18 mouse cellular contexts compared by ENCODE assay signal in genomic region chr16:45659596-45659995, GRCm38 (mm10). TPM values are rescaled to one million over a fixed set of nuclear protein-coding genes. Genes with fewer than 3 reads are reported as not detected.
DNase-seq lines count a peak whose midpoint lies in the region; ATAC-seq and TF ChIP-seq lines count a peak whose summit lies in the region.
"Had no signal": no experiment of that assay in that cellular context is flagged by ENCODE, and none has a peak within 500 bp of the region (broad histone marks: within the 10 kb centered on the region; RNA-seq: fewer than 3 reads in every experiment).

No protein-coding gene starts in this region.

- no peak overlapping the region for H3K4me2 ChIP-seq in forebrain, postnatal 0 days (ENCODE audit: low read depth)
- H3K4me2 ChIP-seq in forebrain, embryonic 14.5 days (ENCODE audit: low read length) = no peak overlapping the region
- H3K4me2 ChIP-seq in midbrain, embryonic 11.5 days = no peak overlapping the region
- H3K4me2 ChIP-seq: embryonic facial prominence, embryonic 12.5 days; hindbrain, embryonic 12.5 days; kidney, embryonic 15.5 days; liver, embryonic 11.5 days had no signal

- H3K36me3 ChIP-seq in forebrain, postnatal 0 days (ENCODE audit: insufficient read depth) = no peaks in the 10 kb centered on the region
- no peaks in the 10 kb centered on the region for H3K36me3 ChIP-seq in forebrain, embryonic 14.5 days (ENCODE audit: control insufficient read depth, insufficient read depth, low read length)
- no peaks in the 10 kb centered on the region for H3K36me3 ChIP-seq in midbrain, embryonic 11.5 days (ENCODE audit: control insufficient read depth, insufficient read depth, low read length)
- no peaks in the 10 kb centered on the region for H3K36me3 ChIP-seq in midbrain, embryonic 10.5 days
- H3K36me3 ChIP-seq: embryonic facial prominence, embryonic 12.5 days; hindbrain, embryonic 12.5 days; kidney, embryonic 15.5 days had no signal

- TF ChIP-seq CTCF in forebrain, postnatal 0 days (IDR thresholded peaks at IDR 0.05; ENCODE audit: low read depth) = no peak
- no peak for TF ChIP-seq CTCF in cortical plate, adult 2 months (IDR thresholded peaks at IDR 0.05; ENCODE audit: extremely low read depth, insufficient read depth, low read length)

- peak; percentile 79 for ATAC-seq in forebrain, postnatal 0 days
- ATAC-seq in forebrain, embryonic 14.5 days = no peak
- no peak for ATAC-seq in midbrain, embryonic 11.5 days (ENCODE audit: low FRiP score)
- ATAC-seq: midbrain, embryonic 16.5 days had no signal

- H3K4me3 ChIP-seq in forebrain, postnatal 0 days (ENCODE audit: low read depth, low read length) = no peak overlapping the region
- no peak overlapping the region for H3K4me3 ChIP-seq in forebrain, embryonic 14.5 days (ENCODE audit: low read depth, low read length)
- H3K4me3 ChIP-seq in midbrain, embryonic 11.5 days (ENCODE audit: low read depth, low read length) = no peak overlapping the region
- no peak overlapping the region for H3K4me3 ChIP-seq in midbrain, embryonic 10.5 days
- H3K4me3 ChIP-seq in cortical plate, adult 2 months (ENCODE audit: insufficient read depth, low read length) = no peak overlapping the region
- H3K4me3 ChIP-seq: embryonic facial prominence, embryonic 12.5 days; hindbrain, embryonic 12.5 days; kidney, embryonic 15.5 days had no signal

- no peaks in the 10 kb centered on the region for H3K4me1 ChIP-seq in forebrain, postnatal 0 days (ENCODE audit: insufficient read depth)
- no peaks in the 10 kb centered on the region for H3K4me1 ChIP-seq in forebrain, embryonic 14.5 days (ENCODE audit: control insufficient read depth, insufficient read depth, low read length)
- H3K4me1 ChIP-seq in midbrain, embryonic 11.5 days (ENCODE audit: control insufficient read depth, insufficient read depth, low read length) = no peaks in the 10 kb centered on the region
- H3K4me1 ChIP-seq in midbrain, embryonic 10.5 days = no peaks in the 10 kb centered on the region
- peaks cover 3% of the 10 kb centered on the region; the same call in 1 of the 2 replicates for H3K4me1 ChIP-seq in cortical plate, adult 2 months (ENCODE audit: control insufficient read depth, insufficient read depth, low read length)
- H3K4me1 ChIP-seq: embryonic facial prominence, embryonic 12.5 days; hindbrain, embryonic 12.5 days; kidney, embryonic 15.5 days had no signal

- WGBS in forebrain, postnatal 0 days = 71% methylated on average over 4 of the region's 4 CpGs
- 90% methylated on average over 4 of the region's 4 CpGs for WGBS in forebrain, embryonic 14.5 days
- WGBS in midbrain, embryonic 11.5 days = 84% methylated on average over 4 of the region's 4 CpGs
- WGBS in midbrain, embryonic 10.5 days = 90% methylated on average over 4 of the region's 4 CpGs

- no peaks in the 10 kb centered on the region for H3K9me3 ChIP-seq in forebrain, postnatal 0 days (ENCODE audit: low read length)
- no peaks in the 10 kb centered on the region for H3K9me3 ChIP-seq in forebrain, embryonic 14.5 days (replicated peaks; ENCODE audit: control insufficient read depth, low read length)
- H3K9me3 ChIP-seq in midbrain, embryonic 11.5 days (ENCODE audit: control insufficient read depth, low read length) = no peaks in the 10 kb centered on the region
- H3K9me3 ChIP-seq in midbrain, embryonic 10.5 days (replicated peaks) = no peaks in the 10 kb centered on the region
- H3K9me3 ChIP-seq: embryonic facial prominence, embryonic 12.5 days; hindbrain, embryonic 12.5 days; kidney, embryonic 15.5 days had no signal

- peak; percentile 32 for DNase-seq in forebrain, postnatal 0 days
- DNase-seq in forebrain, embryonic 14.5 days (ENCODE audit: low spot score) = no peak
- peak; percentile 6 for DNase-seq in midbrain, embryonic 11.5 days (ENCODE audit: low spot score, missing footprints)
- no peak for DNase-seq in midbrain, embryonic 10.5 days (ENCODE audit: low spot score)
- peak; percentile 72 for DNase-seq in telencephalon, adult 2 months (ENCODE audit: low read depth, low spot score)
- DNase-seq in kidney, postnatal 25 days = no peak
- DNase-seq in testis, postnatal 10 days (ENCODE audit: low spot score) = no peak
- DNase-seq: thymus, postnatal 14 days had no signal

- no peak overlapping the region for H3K27ac ChIP-seq in forebrain, postnatal 0 days (ENCODE audit: low read depth, low read length)
- no peak overlapping the region for H3K27ac ChIP-seq in forebrain, embryonic 14.5 days (ENCODE audit: low read depth, low read length)
- no peak overlapping the region for H3K27ac ChIP-seq in midbrain, embryonic 11.5 days (ENCODE audit: low read depth, low read length)
- no peak overlapping the region for H3K27ac ChIP-seq in midbrain, embryonic 10.5 days (replicated peaks)
- peak overlapping the region; percentile 63; the same call in 1 of the 2 replicates for H3K27ac ChIP-seq in cortical plate, adult 2 months (ENCODE audit: insufficient read depth, low read length)
- H3K27ac ChIP-seq: embryonic facial prominence, embryonic 12.5 days; hindbrain, embryonic 12.5 days; kidney, embryonic 15.5 days had no signal

- no peak for TF ChIP-seq POLR2A in cortical plate, adult 2 months (IDR thresholded peaks at IDR 0.05; ENCODE audit: extremely low read depth, insufficient read depth, low read length)

- H3K9ac ChIP-seq in forebrain, postnatal 0 days = no peak overlapping the region
- H3K9ac ChIP-seq in forebrain, embryonic 14.5 days (ENCODE audit: low read length) = no peak overlapping the region
- H3K9ac ChIP-seq in midbrain, embryonic 11.5 days (ENCODE audit: low read length) = no peak overlapping the region
- H3K9ac ChIP-seq: embryonic facial prominence, embryonic 12.5 days; hindbrain, embryonic 12.5 days; kidney, embryonic 15.5 days had no signal

- no peaks in the 10 kb centered on the region; the same call in 1 of the 2 replicates for H3K27me3 ChIP-seq in forebrain, postnatal 0 days (ENCODE audit: insufficient read depth, low read length)
- no peaks in the 10 kb centered on the region; the same call in 1 of the 2 replicates for H3K27me3 ChIP-seq in forebrain, embryonic 14.5 days (replicated peaks; ENCODE audit: control insufficient read depth, insufficient read depth, low read length)
- H3K27me3 ChIP-seq in midbrain, embryonic 11.5 days (ENCODE audit: control insufficient read depth, insufficient read depth, low read length) = no peaks in the 10 kb centered on the region
- peaks cover 13% of the 10 kb centered on the region for H3K27me3 ChIP-seq in midbrain, embryonic 10.5 days (ENCODE audit: low read depth, poor library complexity, severe bottlenecking)

RNA-seq across cellular contexts. Expression of gene BC016579, which starts 5.7 kb away (rescaled TPM):
- 0.23 TPM in 1 of 2 replicates, not detected in the other for total RNA-seq in forebrain, postnatal 0 days (2014; rRNA removed)
- not detected in 2 replicates for polyA plus RNA-seq in forebrain, postnatal 0 days (2015; fragmentation: Nextera tagmentation; extraction: Ambion mirVana)
- not detected in 2 replicates for polyA plus RNA-seq in forebrain, embryonic 14.5 days (2014; fragmentation: Nextera tagmentation; extraction: Ambion mirVana)
- polyA plus RNA-seq in midbrain, embryonic 11.5 days (2014; fragmentation: Nextera tagmentation; extraction: Ambion mirVana) = 0.08 TPM in 1 of 2 replicates, not detected in the other
- polyA plus RNA-seq in midbrain, embryonic 10.5 days (2016; fragmentation: Nextera tagmentation; extraction: Ambion mirVana) = 0.09 and 0.10 TPM in 2 replicates
- 0.45 and 0.52 TPM in 2 replicates for polyA plus RNA-seq in cortical plate, adult 2 months (2012; rRNA removed)
- polyA plus RNA-seq: embryonic facial prominence, embryonic 12.5 days; hindbrain, embryonic 12.5 days; midbrain, embryonic 16.5 days had no signal

RNA-seq across cellular contexts. Expression of gene Tmprss7, which starts 33.9 kb away (rescaled TPM):
- 0.85 and 1.3 TPM in 2 replicates for total RNA-seq in forebrain, postnatal 0 days (2014; rRNA removed)
- polyA plus RNA-seq in forebrain, postnatal 0 days (2015; fragmentation: Nextera tagmentation; extraction: Ambion mirVana) = 0.43 and 0.69 TPM in 2 replicates
- 0.41 and 0.73 TPM in 2 replicates for polyA plus RNA-seq in forebrain, embryonic 14.5 days (2014; fragmentation: Nextera tagmentation; extraction: Ambion mirVana)
- polyA plus RNA-seq in midbrain, embryonic 11.5 days (2014; fragmentation: Nextera tagmentation; extraction: Ambion mirVana) = 0.18 and 0.32 TPM in 2 replicates
- 0.29 and 0.31 TPM in 2 replicates for polyA plus RNA-seq in midbrain, embryonic 10.5 days (2016; fragmentation: Nextera tagmentation; extraction: Ambion mirVana)
- polyA plus RNA-seq in cortical plate, adult 2 months (2012; rRNA removed) = 4.4 TPM in 2 replicates
- polyA plus RNA-seq: heart, embryonic 16.5 days; lung, embryonic 16.5 days; stomach, embryonic 14.5 days had no signal

RNA-seq across cellular contexts. Expression of gene Gcsam, which starts 49.4 kb away (rescaled TPM):
- total RNA-seq in forebrain, postnatal 0 days (2014; rRNA removed) = not detected in 2 replicates
- polyA plus RNA-seq in forebrain, postnatal 0 days (2015; fragmentation: Nextera tagmentation; extraction: Ambion mirVana) = not detected in 2 replicates
- not detected in 2 replicates for polyA plus RNA-seq in forebrain, embryonic 14.5 days (2014; fragmentation: Nextera tagmentation; extraction: Ambion mirVana)
- polyA plus RNA-seq in midbrain, embryonic 11.5 days (2014; fragmentation: Nextera tagmentation; extraction: Ambion mirVana) = 0.14 TPM in 1 of 2 replicates, not detected in the other
- polyA plus RNA-seq in midbrain, embryonic 10.5 days (2016; fragmentation: Nextera tagmentation; extraction: Ambion mirVana) = 0.06 TPM in 1 of 2 replicates, not detected in the other
- not detected in 2 replicates for polyA plus RNA-seq in cortical plate, adult 2 months (2012; rRNA removed)
- total RNA-seq: layer of hippocampus, postnatal 36 days had no signal
- polyA plus RNA-seq: hindbrain, embryonic 12.5 days; midbrain, embryonic 16.5 days had no signal

Comparison
In these comparisons a context has a peak if more than half of its experiments do, and no peak if none do; other contexts are left out.
1. DNase-seq: peak in forebrain, postnatal 0 days (single experiment), midbrain, embryonic 11.5 days (single experiment) and telencephalon, adult 2 months (single experiment); none in forebrain, embryonic 14.5 days (single experiment), midbrain, embryonic 10.5 days (single experiment), kidney, postnatal 25 days (0 of 2) and testis, postnatal 10 days (single experiment).